Mouse (Mus musculus): ENCODE results near the gene Tmem267.

DNA sequence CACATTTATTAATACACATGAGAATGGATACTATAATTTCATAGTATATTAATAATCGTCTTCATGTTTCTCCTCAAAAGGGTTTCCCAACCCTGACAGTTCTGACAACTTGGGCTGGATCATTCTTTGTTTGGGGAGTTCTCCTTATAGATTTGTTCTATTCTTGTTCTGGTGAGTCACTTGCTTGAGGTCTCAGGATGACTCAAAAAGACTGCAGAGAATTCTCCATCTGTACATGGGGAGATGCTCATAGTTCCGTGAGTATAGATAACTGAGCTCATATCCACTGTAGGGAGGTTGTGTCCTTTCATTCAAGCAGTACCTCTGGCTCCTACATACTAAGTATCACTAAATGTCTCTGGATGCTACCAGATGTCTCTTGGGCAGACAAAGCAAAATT lies 166.9 kb downstream of the Tmem267 start:
- no peak for TF ChIP-seq EP300 (IDR thresholded peaks at IDR 0.05; ENCODE audit: low read depth)
- no peak for TF ChIP-seq CTCF (IDR thresholded peaks at IDR 0.05; ENCODE audit: low read depth)
